Mouse (Mus musculus): Measurements from ENCODE around the gene Aldh3b3. TPM values are rescaled to one million over a fixed set of nuclear protein-coding genes. Genes with fewer than 3 reads are reported as not detected.
"Not testable (repeated sequence)": the region's sequence is repeated elsewhere in the genome, so short reads cannot be mapped to it uniquely, and the experiment has no call there.

Aldh3b3 gene
- polyA plus RNA-seq, 1 experiment from 2014 or later, result not detected

- H3K36me3 ChIP-seq; H3K27me3 ChIP-seq (replicated peaks); H3K27ac ChIP-seq (ENCODE audit: poor library complexity, severe bottlenecking); H3K9me3 ChIP-seq (replicated peaks); ATAC-seq (ENCODE audit: insufficient number of reproducible peaks, low FRiP score); H3K9ac ChIP-seq; H3K4me1 ChIP-seq (replicated peaks); H3K4me3 ChIP-seq; H3K4me2 ChIP-seq: not testable (repeated sequence)
- WGBS, result 73% methylated on average over 5 of the region's 5 CpGs
Measured at GRCm38 (mm10) chr19:3957296-3958036, 979 bp upstream of the Aldh3b3 start.

- Histone ChIP-seq H3K27ac (ENCODE audit: poor library complexity, severe bottlenecking) (no peak overlapping the region), H3K4me2 (no peak overlapping the region), H3K27me3 (replicated peaks) (0 out of 2 replicates have a peak, but pooled peaks cover 9% of the 10 kb centered on the region), H3K9me3 (replicated peaks) (no peaks in the 10 kb centered on the region; the same call in 1 of the 2 replicates), H3K9ac (no peak overlapping the region), H3K36me3 (no peaks in the 10 kb centered on the region), H3K4me1 (replicated peaks) (peaks cover 8% of the 10 kb centered on the region), H3K4me3 (no peak overlapping the region)
- ATAC-seq (ENCODE audit: insufficient number of reproducible peaks, low FRiP score), result no peak
Measured at GRCm38 (mm10) chr19:3959030-3959429, 585 bp downstream of the Aldh3b3 start.

- H3K4me1 ChIP-seq (replicated peaks), result peaks cover 8% of the 10 kb centered on the region
- no peak overlapping the region for H3K27ac ChIP-seq (ENCODE audit: poor library complexity, severe bottlenecking)
- no peaks in the 10 kb centered on the region for H3K36me3 ChIP-seq
- no peak overlapping the region for H3K4me3 ChIP-seq
- 0 out of 2 replicates have a peak, but pooled peaks cover 9% of the 10 kb centered on the region for H3K27me3 ChIP-seq (replicated peaks)
- no peak for ATAC-seq (ENCODE audit: insufficient number of reproducible peaks, low FRiP score)
- H3K9me3 ChIP-seq (replicated peaks), result no peaks in the 10 kb centered on the region; the same call in 1 of the 2 replicates
- H3K9ac ChIP-seq, result no peak overlapping the region
- 85% methylated on average over 5 of the region's 5 CpGs for WGBS
- H3K4me2 ChIP-seq, result no peak overlapping the region
Measured at GRCm38 (mm10) chr19:3960211-3960610, 1.8 kb downstream of the Aldh3b3 start.

GRCm38 (mm10) chr19:3961805-3962204 lies 3.4 kb downstream of the Aldh3b3 start:
- H3K27me3 ChIP-seq (replicated peaks); H3K4me1 ChIP-seq (replicated peaks); H3K4me3 ChIP-seq; H3K9me3 ChIP-seq (replicated peaks); H3K9ac ChIP-seq; ATAC-seq (ENCODE audit: insufficient number of reproducible peaks, low FRiP score); H3K4me2 ChIP-seq; H3K27ac ChIP-seq (ENCODE audit: poor library complexity, severe bottlenecking); H3K36me3 ChIP-seq: not testable (repeated sequence)
- WGBS, result 76% methylated on average over 6 of the region's 6 CpGs

GRCm38 (mm10) chr19:3962469-3962868 lies 4.0 kb downstream of the Aldh3b3 start:
- 18% methylated on average over 2 of the region's 2 CpGs for WGBS
- ATAC-seq (ENCODE audit: insufficient number of reproducible peaks, low FRiP score), result no peak
- no peaks in the 10 kb centered on the region for H3K36me3 ChIP-seq

GRCm38 (mm10) chr19:3964030-3964429 lies 5.6 kb downstream of the Aldh3b3 start:
- H3K9me3 ChIP-seq (replicated peaks), result no peaks in the 10 kb centered on the region; the same call in 1 of the 2 replicates
- no peak overlapping the region for H3K9ac ChIP-seq
- H3K4me3 ChIP-seq, result no peak overlapping the region
- 67% methylated on average over 4 of the region's 4 CpGs for WGBS
- no peak overlapping the region for H3K4me2 ChIP-seq
- no peak overlapping the region for H3K27ac ChIP-seq (ENCODE audit: poor library complexity, severe bottlenecking)
- H3K4me1 ChIP-seq (replicated peaks), result peaks cover 17% of the 10 kb centered on the region
- no peak for ATAC-seq (ENCODE audit: insufficient number of reproducible peaks, low FRiP score)
- H3K27me3 ChIP-seq (replicated peaks), result no peaks in the 10 kb centered on the region
- no peaks in the 10 kb centered on the region for H3K36me3 ChIP-seq

More at GRCm38 (mm10) chr19:3962469-3962868, 4.0 kb downstream of the Aldh3b3 start:
- Histone ChIP-seq H3K27ac (ENCODE audit: poor library complexity, severe bottlenecking) (no peak overlapping the region), H3K9ac (no peak overlapping the region), H3K4me1 (replicated peaks) (peaks cover 5% of the 10 kb centered on the region), H3K4me3 (no peak overlapping the region), H3K4me2 (no peak overlapping the region), H3K27me3 (replicated peaks) (no peaks in the 10 kb centered on the region), H3K9me3 (replicated peaks) (no peaks in the 10 kb centered on the region; the same call in 1 of the 2 replicates)

GRCm38 (mm10) chr19:3966330-3967075 lies 8.1 kb downstream of the Aldh3b3 start:
- H3K9me3 ChIP-seq (replicated peaks), result no peaks in the 10 kb centered on the region
- ATAC-seq (ENCODE audit: insufficient number of reproducible peaks, low FRiP score), result no peak
- no peak overlapping the region for H3K4me2 ChIP-seq
- peaks cover 17% of the 10 kb centered on the region for H3K27me3 ChIP-seq (replicated peaks)
- H3K27ac ChIP-seq (ENCODE audit: poor library complexity, severe bottlenecking), result no peak overlapping the region
- peaks cover 19% of the 10 kb centered on the region for H3K4me1 ChIP-seq (replicated peaks)
- no peaks in the 10 kb centered on the region for H3K36me3 ChIP-seq
- H3K4me3 ChIP-seq, result no peak overlapping the region
- WGBS, result 64% methylated on average over 11 of the region's 11 CpGs
- H3K9ac ChIP-seq, result no peak overlapping the region

- WGBS, result 29% methylated on average over 3 of the region's 3 CpGs
Measured at GRCm38 (mm10) chr19:3967258-3967657, 8.8 kb downstream of the Aldh3b3 start.

GRCm38 (mm10) chr19:3972229-3972628 lies 13.8 kb downstream of the Aldh3b3 start, which contains the start of gene Aldh3b2:
Gene Aldh3b2 (plus strand): TSS chr19:3972328.
- Histone ChIP-seq H3K9me3 (replicated peaks) (no peaks in the 10 kb centered on the region), H3K9ac (no peak within 1 kb of the TSS), H3K36me3 (no peaks in the 10 kb centered on the region), H3K4me3 (no peak within 1 kb of the TSS), H3K27me3 (replicated peaks) (peaks cover 44% of the 10 kb centered on the region), H3K4me2 (no peak within 1 kb of the TSS), H3K27ac (ENCODE audit: poor library complexity, severe bottlenecking) (no peak within 1 kb of the TSS), H3K4me1 (replicated peaks) (peaks cover 16% of the 10 kb centered on the region)
- 42% methylated on average over 9 of the region's 9 CpGs for whole genome bisulfite sequencing
- ATAC-seq (ENCODE audit: insufficient number of reproducible peaks, low FRiP score), result no peak

More at GRCm38 (mm10) chr19:3967258-3967657, 8.8 kb downstream of the Aldh3b3 start:
- no peak for ATAC-seq (ENCODE audit: insufficient number of reproducible peaks, low FRiP score)
- H3K36me3 ChIP-seq, result no peaks in the 10 kb centered on the region
- peaks cover 22% of the 10 kb centered on the region for H3K27me3 ChIP-seq (replicated peaks)
- no peaks in the 10 kb centered on the region for H3K9me3 ChIP-seq (replicated peaks)
- no peak overlapping the region for H3K27ac ChIP-seq (ENCODE audit: poor library complexity, severe bottlenecking)
- no peak overlapping the region for H3K4me2 ChIP-seq
- peaks cover 19% of the 10 kb centered on the region for H3K4me1 ChIP-seq (replicated peaks)
- H3K9ac ChIP-seq, result no peak overlapping the region
- no peak overlapping the region for H3K4me3 ChIP-seq

GRCm38 (mm10) chr19:3974608-3975007 lies 16.2 kb downstream of the Aldh3b3 start:
- H3K9me3 ChIP-seq (replicated peaks); H3K4me2 ChIP-seq; H3K36me3 ChIP-seq; ATAC-seq (ENCODE audit: insufficient number of reproducible peaks, low FRiP score); H3K27ac ChIP-seq (ENCODE audit: poor library complexity, severe bottlenecking); H3K4me3 ChIP-seq; H3K9ac ChIP-seq; H3K4me1 ChIP-seq (replicated peaks): not testable (repeated sequence)
- peaks cover 39% of the 10 kb centered on the region for H3K27me3 ChIP-seq (replicated peaks)
- 81% methylated on average over 6 of the region's 6 CpGs for WGBS

- H3K9me3 ChIP-seq (replicated peaks), result no peaks in the 10 kb centered on the region; the same call in 1 of the 2 replicates
- H3K9ac ChIP-seq, result no peak overlapping the region
- H3K27me3 ChIP-seq (replicated peaks), result peaks cover 27% of the 10 kb centered on the region
- no peak for ATAC-seq (ENCODE audit: insufficient number of reproducible peaks, low FRiP score)
- no peak overlapping the region for H3K4me3 ChIP-seq
- H3K4me1 ChIP-seq (replicated peaks), result no peaks in the 10 kb centered on the region
- H3K27ac ChIP-seq (ENCODE audit: poor library complexity, severe bottlenecking), result no peak overlapping the region
- H3K4me2 ChIP-seq, result no peak overlapping the region
- WGBS, result 73% methylated on average over 2 of the region's 2 CpGs
- no peaks in the 10 kb centered on the region for H3K36me3 ChIP-seq
Measured at GRCm38 (mm10) chr19:3975866-3976265, 17.4 kb downstream of the Aldh3b3 start.

Data from heart, embryonic 12.5 days (tissue).